Mouse (Mus musculus) midbrain, embryonic 10.5 days (tissue): ENCODE data around the gene Crybb1. TPM values are rescaled to one million over a fixed set of nuclear protein-coding genes. Genes with fewer than 3 reads are reported as not detected.
A peak's percentile ranks its signal among the peaks of the same experiment; 100 is the strongest.

Experiments used
- DNase-seq: peaks from one replicate; pipeline ENCODE4 v3.0.0-alpha.2; 2017; ENCODE audit warnings: low spot score
- H3K27ac ChIP-seq: fragments of 300-500 bp; sonication (generic); replicated peaks from 2 replicates; pipeline ENCODE4 v1.5.1; 2016; ENCODE audit warnings: mild to moderate bottlenecking
- H3K27me3 ChIP-seq: fragments of 300-500 bp; sonication (generic); 2 replicates; pipeline ENCODE4 v1.6.1; 2016; ENCODE audit warnings: low read depth, mild to moderate bottlenecking; ENCODE audit not compliant: poor library complexity, severe bottlenecking
- H3K36me3 ChIP-seq: fragments of 300-500 bp; sonication (generic); 2 replicates; pipeline ENCODE4 v1.6.1; 2016; ENCODE audit warnings: mild to moderate bottlenecking, moderate library complexity
- H3K4me1 ChIP-seq: fragments of 300-500 bp; sonication (generic); 2 replicates; pipeline ENCODE4 v1.6.1; 2016
- H3K4me3 ChIP-seq: fragments of 300-500 bp; sonication (generic); 2 replicates; pipeline ENCODE4 v1.5.1; 2016; ENCODE audit warnings: mild to moderate bottlenecking, moderate library complexity
- H3K9me3 ChIP-seq: fragments of 300-500 bp; sonication (generic); replicated peaks from 2 replicates; pipeline ENCODE4 v1.6.1; 2016; ENCODE audit warnings: mild to moderate bottlenecking
- WGBS: fragments of 180-500 bp; shearing (Covaris S2); methylation state at CpG from one replicate; pipeline ENCODE4 v1.1.7; 2016; 5-methylcytosine and 5-hydroxymethylcytosine counted together
- polyA plus RNA-seq: library from polyadenylated mRNA; unstranded; fragments of >200 nt; fragmentation: Nextera tagmentation; extraction: Ambion mirVana; gene quantifications from 2 replicates; pipeline ENCODE4 v1.2.1, GENCODE M21; 2016

Crybb1 gene
- polyA plus RNA-seq, 1 experiment from 2014 or later, result 0.41 TPM

DNA sequence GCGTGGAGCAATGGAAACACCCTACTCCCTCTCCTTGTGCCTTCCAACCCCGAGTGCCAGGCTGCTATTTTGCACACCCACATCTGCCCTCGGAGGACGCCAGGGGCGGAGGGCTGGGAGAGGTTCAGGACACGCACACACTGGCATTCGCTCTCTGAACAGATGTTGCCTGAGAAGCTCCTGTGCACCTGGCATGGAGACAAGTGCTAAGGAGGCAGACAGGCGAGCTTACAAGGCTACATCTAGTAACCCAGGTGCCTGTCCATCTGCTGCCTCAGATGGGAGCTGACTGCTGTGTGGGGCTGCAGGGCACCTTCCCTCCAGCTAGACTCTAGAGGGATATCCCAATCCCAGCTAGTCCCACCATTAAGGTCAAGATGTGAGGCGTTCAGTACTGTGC, 842 bp downstream of the Crybb1 start:
- Histone ChIP-seq H3K4me3 (no peak overlapping the region), H3K27me3 (no peaks in the 10 kb centered on the region; the same call in 1 of the 2 replicates), H3K27ac (0 out of 2 replicates have a peak overlapping the region, but pooled peaks have one; percentile 13), H3K9me3 (no peaks in the 10 kb centered on the region), H3K4me1 (peaks cover 19% of the 10 kb centered on the region), H3K36me3 (no peaks in the 10 kb centered on the region)
- 87% methylated on average over 9 of the region's 9 CpGs for WGBS
- no peak for DNase-seq

GRCm38 (mm10) chr5:112257896-112258295, 2.3 kb downstream of the Crybb1 start:
- Histone ChIP-seq H3K36me3 (no peaks in the 10 kb centered on the region), H3K9me3 (no peaks in the 10 kb centered on the region), H3K4me3 (no peak overlapping the region), H3K27me3 (no peaks in the 10 kb centered on the region; the same call in 1 of the 2 replicates), H3K4me1 (peaks cover 10% of the 10 kb centered on the region), H3K27ac (no peak overlapping the region)
- no peak for DNase-seq
- 93% methylated on average over 3 of the region's 3 CpGs for WGBS

GRCm38 (mm10) chr5:112259862-112260650, 4.4 kb downstream of the Crybb1 start:
- H3K9me3 ChIP-seq, result no peaks in the 10 kb centered on the region
- WGBS, result 88% methylated on average over 16 of the region's 16 CpGs
- DNase-seq, result no peak
- no peaks in the 10 kb centered on the region; the same call in 1 of the 2 replicates for H3K4me1 ChIP-seq
- H3K27me3 ChIP-seq, result peaks cover 7% of the 10 kb centered on the region; the same call in 1 of the 2 replicates
- no peak overlapping the region for H3K27ac ChIP-seq
- no peaks in the 10 kb centered on the region for H3K36me3 ChIP-seq
- no peak overlapping the region for H3K4me3 ChIP-seq

- Histone ChIP-seq H3K36me3 (no peaks in the 10 kb centered on the region), H3K27ac (no peak overlapping the region), H3K9me3 (no peaks in the 10 kb centered on the region), H3K4me1 (peaks cover 7% of the 10 kb centered on the region), H3K27me3 (peaks cover 9% of the 10 kb centered on the region; the same call in 1 of the 2 replicates), H3K4me3 (no peak overlapping the region)
- no peak for DNase-seq
- 77% methylated on average over 3 of the region's 3 CpGs for WGBS
Observed at GRCm38 (mm10) chr5:112260818-112261217, 5.2 kb downstream of the Crybb1 start.

DNA sequence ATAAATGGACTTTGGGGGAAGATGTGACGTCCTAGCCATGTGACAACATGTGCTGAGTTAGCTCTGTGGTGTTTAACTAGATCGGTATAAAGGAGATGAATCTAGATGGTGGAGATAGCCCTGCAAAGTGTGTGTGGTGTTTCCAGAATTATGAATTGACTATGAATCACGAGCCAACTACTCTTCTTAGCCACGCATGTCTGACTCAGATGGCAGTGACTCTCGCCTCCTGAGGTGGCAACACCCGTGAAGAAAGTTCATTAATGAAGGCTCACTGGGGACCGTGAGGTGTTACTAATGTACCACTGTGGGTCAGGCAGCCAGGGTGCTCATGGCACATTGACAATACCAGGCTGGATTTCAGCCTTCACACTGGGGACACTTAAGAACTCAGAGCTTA, 8.5 kb downstream of the Crybb1 start:
- Histone ChIP-seq H3K9me3 (no peaks in the 10 kb centered on the region), H3K27me3 (peaks cover 41% of the 10 kb centered on the region), H3K4me1 (peaks cover 14% of the 10 kb centered on the region), H3K4me3 (no peak overlapping the region), H3K36me3 (no peaks in the 10 kb centered on the region), H3K27ac (no peak overlapping the region)
- DNase-seq, result no peak
- whole genome bisulfite sequencing, result 89% methylated on average over 7 of the region's 7 CpGs

DNA sequence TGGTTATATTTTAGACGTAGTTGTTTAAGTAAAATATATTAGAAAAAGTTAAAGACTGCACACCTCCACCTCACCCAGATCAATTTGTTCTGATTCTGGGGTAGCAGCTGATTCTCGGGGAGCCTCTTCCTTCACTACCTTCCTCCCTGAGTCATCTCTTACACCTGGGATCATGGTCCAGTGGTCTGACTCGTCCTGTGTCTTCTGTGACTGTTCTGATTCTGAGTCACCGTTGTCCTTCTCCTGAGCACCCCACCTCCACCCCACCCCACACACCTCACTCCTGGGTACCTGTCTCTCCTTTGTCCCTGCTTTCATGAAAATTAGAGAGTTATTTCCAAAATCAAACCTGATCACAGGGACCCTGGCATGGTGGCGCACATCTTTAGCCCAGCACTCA, 9.5 kb downstream of the Crybb1 start:
- no peaks in the 10 kb centered on the region for H3K9me3 ChIP-seq
- H3K4me3 ChIP-seq, result no peak overlapping the region
- 0 out of 2 replicates have a peak overlapping the region, but pooled peaks have one; percentile 7 for H3K27ac ChIP-seq
- H3K36me3 ChIP-seq, result no peaks in the 10 kb centered on the region
- H3K4me1 ChIP-seq, result peaks cover 18% of the 10 kb centered on the region
- no peak for DNase-seq
- peaks cover 50% of the 10 kb centered on the region for H3K27me3 ChIP-seq
- 85% methylated on average over 5 of the region's 5 CpGs for WGBS

GRCm38 (mm10) chr5:112265515-112265914, 9.9 kb downstream of the Crybb1 start:
- Histone ChIP-seq H3K27ac (peak overlapping the region; percentile 7; the same call in 1 of the 2 replicates), H3K4me3 (no peak overlapping the region), H3K9me3 (no peaks in the 10 kb centered on the region), H3K4me1 (peaks cover 22% of the 10 kb centered on the region), H3K27me3 (peaks cover 53% of the 10 kb centered on the region), H3K36me3 (no peaks in the 10 kb centered on the region)
- 8% methylated on average over 10 of the region's 10 CpGs for WGBS
- peak; percentile 61 for DNase-seq

DNA sequence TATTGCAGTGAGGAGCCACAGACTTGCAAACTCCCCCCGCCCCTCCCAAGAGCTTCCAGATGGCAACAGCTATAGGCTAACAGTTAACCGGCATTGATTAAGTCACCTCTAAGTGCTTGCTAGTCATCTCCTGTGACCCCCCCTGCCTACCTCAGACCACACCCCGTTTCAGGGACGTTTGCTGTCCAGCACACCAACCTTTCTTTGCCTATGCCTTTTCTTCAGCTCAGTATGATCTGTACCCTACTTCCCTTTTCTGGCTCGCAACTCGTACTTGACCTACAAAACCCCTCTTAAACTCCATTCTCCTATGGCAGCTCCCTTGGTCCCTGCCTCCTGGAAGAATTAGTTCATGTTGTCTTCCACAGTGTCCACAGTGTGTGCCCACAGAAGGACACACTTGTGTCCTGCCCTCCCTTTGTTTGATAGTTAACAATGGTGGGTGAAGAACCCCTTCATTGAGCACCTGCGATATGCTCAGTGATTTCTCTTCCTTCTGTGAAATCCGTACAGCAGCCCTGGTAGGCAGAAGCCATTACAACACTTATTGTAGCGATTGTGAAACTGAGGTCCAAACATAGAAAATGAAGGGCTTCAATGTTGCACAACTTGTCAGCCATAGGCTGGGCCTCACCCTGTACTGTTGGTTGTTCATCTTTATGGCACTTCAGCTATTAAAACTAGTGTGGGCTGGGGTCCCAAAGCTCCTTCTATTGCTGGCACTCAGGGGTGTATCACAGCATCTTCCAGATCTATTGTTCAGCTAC, 10.6 kb downstream of the Crybb1 start:
- no peak overlapping the region for H3K4me3 ChIP-seq
- WGBS, result 68% methylated on average over 9 of the region's 9 CpGs

GRCm38 (mm10) chr5:112270764-112271541, 15.3 kb downstream of the Crybb1 start:
- WGBS, result 54% methylated on average over 24 of the region's 24 CpGs
- peak overlapping the region; percentile 63 for H3K27ac ChIP-seq

More for the DNA sequence above, 10.6 kb downstream of the Crybb1 start:
- DNase-seq, result no peak
- H3K4me1 ChIP-seq, result peaks cover 29% of the 10 kb centered on the region
- no peaks in the 10 kb centered on the region for H3K36me3 ChIP-seq
- H3K27me3 ChIP-seq, result peaks cover 53% of the 10 kb centered on the region
- 0 out of 2 replicates have a peak overlapping the region, but pooled peaks have one; percentile 7 for H3K27ac ChIP-seq
- H3K9me3 ChIP-seq, result no peaks in the 10 kb centered on the region

DNA sequence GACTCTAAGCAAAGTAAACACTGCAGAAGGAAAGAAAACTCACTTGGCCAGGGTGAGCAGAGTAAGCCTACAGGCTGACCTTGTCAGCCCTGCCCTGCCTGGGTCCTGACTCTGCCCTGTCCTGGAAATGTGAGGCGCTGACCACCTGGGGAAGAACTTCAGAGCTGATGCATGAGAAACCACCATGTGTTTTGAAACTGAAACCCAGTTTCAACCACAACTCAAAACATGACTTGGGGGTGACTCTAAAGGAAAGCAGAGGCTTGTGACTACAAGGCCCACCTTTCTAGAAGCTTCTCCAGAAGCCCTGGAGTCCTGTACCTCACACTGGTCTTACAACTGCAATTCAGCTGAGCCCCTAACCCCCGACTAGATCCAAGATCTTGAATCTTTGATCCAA, 17.3 kb downstream of the Crybb1 start:
- WGBS, result 70% methylated on average over 2 of the region's 2 CpGs
- H3K9me3 ChIP-seq, result no peaks in the 10 kb centered on the region
- H3K27ac ChIP-seq, result no peak overlapping the region
- H3K36me3 ChIP-seq, result no peaks in the 10 kb centered on the region
- H3K27me3 ChIP-seq, result peaks cover 35% of the 10 kb centered on the region
- DNase-seq, result no peak
- no peak overlapping the region for H3K4me3 ChIP-seq
- H3K4me1 ChIP-seq, result peaks cover 79% of the 10 kb centered on the region

More at GRCm38 (mm10) chr5:112270764-112271541, 15.3 kb downstream of the Crybb1 start:
- Histone ChIP-seq H3K36me3 (no peaks in the 10 kb centered on the region), H3K4me3 (no peak overlapping the region), H3K9me3 (no peaks in the 10 kb centered on the region), H3K27me3 (peaks cover 55% of the 10 kb centered on the region), H3K4me1 (peaks cover 65% of the 10 kb centered on the region)
- DNase-seq, result peak; percentile 46

- no peaks in the 10 kb centered on the region for H3K9me3 ChIP-seq
- H3K27ac ChIP-seq, result no peak overlapping the region
- peaks cover 87% of the 10 kb centered on the region for H3K4me1 ChIP-seq
- H3K27me3 ChIP-seq, result peaks cover 26% of the 10 kb centered on the region
- no peak for DNase-seq
- 58% methylated on average over 2 of the region's 2 CpGs for WGBS
- H3K4me3 ChIP-seq, result no peak overlapping the region
- no peaks in the 10 kb centered on the region for H3K36me3 ChIP-seq
Observed at GRCm38 (mm10) chr5:112273746-112274463, 18.3 kb downstream of the Crybb1 start.
